Mouse (Mus musculus): ENCODE results near the gene Cuedc1. TPM values are rescaled to one million over a fixed set of nuclear protein-coding genes. Genes with fewer than 3 reads are reported as not detected.

The Cuedc1 gene
- polyA plus RNA-seq, 1 experiment, result 14.4 TPM

DNA sequence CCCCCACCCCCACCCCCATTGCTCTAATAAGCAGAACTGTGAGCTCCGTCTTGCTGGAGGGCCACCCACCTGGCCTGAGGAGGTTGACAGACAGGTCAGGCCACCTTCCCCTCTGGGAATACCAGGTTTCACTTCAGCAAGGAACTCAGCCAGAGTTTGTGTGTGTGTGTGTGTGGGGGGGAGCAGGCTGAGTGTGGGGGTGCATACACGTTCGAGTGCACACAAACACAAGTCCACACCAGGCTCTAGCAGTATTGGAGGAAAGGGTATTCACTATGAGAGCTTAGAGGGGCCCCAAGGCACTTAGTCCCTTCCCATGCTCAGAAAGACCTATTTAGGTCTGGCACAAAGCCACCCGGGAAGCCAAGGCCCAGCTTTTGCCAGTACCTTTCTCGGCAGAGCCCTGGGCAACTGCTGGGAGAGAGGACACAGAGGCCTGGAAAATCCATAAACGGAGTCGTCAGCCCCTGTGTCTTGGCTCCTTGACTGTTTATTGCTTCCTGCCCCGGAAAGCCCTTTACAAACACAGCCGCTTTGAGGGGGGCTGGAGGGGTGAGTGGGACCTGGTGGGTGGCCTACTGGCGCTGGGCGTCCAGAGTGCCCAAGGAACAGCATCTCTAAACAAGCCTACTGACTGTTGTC lies 50.9 kb downstream of the Cuedc1 start:
- TF ChIP-seq CTCF (IDR thresholded peaks at IDR 0.05; ENCODE audit: control insufficient read depth, insufficient read depth, low read length) (no peak), POLR2A (IDR thresholded peaks at IDR 0.05; ENCODE audit: borderline replicate concordance, control insufficient read depth, low read depth, low read length) (no peak)
- H3K27ac ChIP-seq (ENCODE audit: control insufficient read depth, insufficient read depth, low read depth, low read length, poor library complexity), result no peak overlapping the region
- 37% methylated on average over 11 of the region's 11 CpGs for WGBS
- no peak overlapping the region for H3K4me3 ChIP-seq (replicated peaks; ENCODE audit: control insufficient read depth, low read depth, low read length)
- H3K4me1 ChIP-seq (ENCODE audit: control insufficient read depth, insufficient read depth, low read length), result peaks cover 20% of the 10 kb centered on the region

DNA sequence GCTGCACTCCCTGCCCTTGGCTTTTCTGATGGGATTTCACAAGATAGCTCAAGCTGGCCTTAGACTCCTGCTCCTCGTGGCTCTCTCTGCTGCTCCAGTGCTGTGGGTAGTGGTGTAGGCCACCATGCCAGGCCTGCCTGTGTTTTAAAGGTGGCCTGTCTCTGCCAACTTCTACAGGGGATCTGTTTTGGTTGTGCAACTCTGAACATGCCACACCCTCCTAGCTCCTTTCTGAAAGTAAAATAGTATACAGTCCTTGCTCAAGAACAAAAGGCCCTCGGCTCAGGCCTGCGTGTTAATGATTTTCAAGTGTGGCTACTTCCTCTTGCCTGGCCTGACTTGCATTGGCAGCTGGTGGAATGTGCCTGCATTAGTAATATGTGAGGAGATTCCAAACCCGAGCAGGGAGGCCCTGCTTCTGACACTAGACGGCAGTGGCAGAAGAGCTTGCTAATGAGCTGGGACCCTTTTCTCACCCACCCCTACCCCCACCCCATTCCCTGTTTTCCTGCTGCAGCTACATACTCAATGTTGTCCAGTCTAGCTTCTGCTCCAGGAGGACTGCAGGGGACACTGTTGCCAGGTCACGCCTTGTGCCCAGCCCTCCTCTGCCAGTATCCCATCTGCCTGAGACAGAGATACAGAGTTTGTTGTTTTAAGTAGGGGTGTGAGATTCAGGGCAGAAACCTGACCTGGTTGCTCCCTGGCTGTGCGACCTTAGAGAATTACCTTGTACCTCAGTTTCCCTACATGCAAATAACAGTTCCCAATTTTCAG lies 53.7 kb downstream of the Cuedc1 start:
- TF ChIP-seq POLR2A (IDR thresholded peaks at IDR 0.05; ENCODE audit: borderline replicate concordance, control insufficient read depth, low read depth, low read length) (no peak), CTCF (IDR thresholded peaks at IDR 0.05; ENCODE audit: control insufficient read depth, insufficient read depth, low read length) (no peak)
- H3K27ac ChIP-seq (ENCODE audit: control insufficient read depth, insufficient read depth, low read depth, low read length, poor library complexity), result peak overlapping the region; percentile 70
- H3K4me1 ChIP-seq (ENCODE audit: control insufficient read depth, insufficient read depth, low read length), result peaks cover 8% of the 10 kb centered on the region
- whole genome bisulfite sequencing, result 33% methylated on average over 7 of the region's 7 CpGs
- H3K4me3 ChIP-seq (replicated peaks; ENCODE audit: control insufficient read depth, low read depth, low read length), result no peak overlapping the region

DNA sequence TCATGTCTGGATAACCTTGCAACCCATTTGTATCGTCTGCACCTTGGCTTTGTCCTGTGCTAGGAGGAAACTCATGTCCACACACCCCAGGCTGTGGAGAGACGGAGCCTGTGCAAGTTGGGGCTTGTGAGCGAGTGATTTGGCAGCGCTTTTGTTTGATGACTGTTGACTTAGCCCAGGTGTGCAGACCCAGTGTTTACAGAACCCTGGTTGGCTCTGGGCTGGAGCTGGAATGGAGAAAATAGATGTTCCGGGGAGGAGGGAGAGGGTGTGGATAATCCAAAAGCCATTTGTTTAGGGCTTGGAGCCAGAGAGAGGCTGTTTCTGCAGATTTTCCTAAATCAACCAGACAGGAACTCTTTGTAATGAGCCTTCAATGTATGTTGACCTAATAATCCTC lies 56.0 kb downstream of the Cuedc1 start:
- TF ChIP-seq POLR2A (IDR thresholded peaks at IDR 0.05; ENCODE audit: borderline replicate concordance, control insufficient read depth, low read depth, low read length), result no peak
- TF ChIP-seq CTCF (IDR thresholded peaks at IDR 0.05; ENCODE audit: control insufficient read depth, insufficient read depth, low read length), result no peak
- 83% methylated on average over 5 of the region's 5 CpGs for WGBS
- Histone ChIP-seq H3K4me3 (replicated peaks; ENCODE audit: control insufficient read depth, low read depth, low read length) (no peak overlapping the region), H3K4me1 (ENCODE audit: control insufficient read depth, insufficient read depth, low read length) (peaks cover 2% of the 10 kb centered on the region; the same call in 1 of the 2 replicates), H3K27ac (ENCODE audit: control insufficient read depth, insufficient read depth, low read depth, low read length, poor library complexity) (no peak overlapping the region)

DNA sequence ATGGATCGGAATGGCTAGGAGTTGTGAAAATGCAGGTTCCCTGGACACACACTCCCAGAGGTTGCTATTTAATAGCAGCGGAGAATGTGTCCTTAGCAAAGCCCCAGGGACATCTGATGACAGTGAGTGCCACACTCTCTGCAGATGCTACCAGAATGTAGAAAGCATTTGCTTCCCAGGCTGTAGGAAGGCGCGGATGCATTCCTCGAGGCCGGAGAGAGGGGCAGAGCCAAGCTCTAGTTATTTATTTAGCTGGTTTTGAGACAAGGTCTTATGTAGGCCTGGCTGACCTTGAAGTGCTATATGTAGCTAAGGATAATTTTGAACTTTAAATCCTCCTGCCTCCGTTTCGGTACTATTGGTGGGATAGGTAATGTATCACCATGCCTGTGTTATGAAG lies 56.6 kb downstream of the Cuedc1 start:
- H3K4me1 ChIP-seq (ENCODE audit: control insufficient read depth, insufficient read depth, low read length), result peaks cover 2% of the 10 kb centered on the region; the same call in 1 of the 2 replicates
- no peak overlapping the region for H3K27ac ChIP-seq (ENCODE audit: control insufficient read depth, insufficient read depth, low read depth, low read length, poor library complexity)
- WGBS, result 88% methylated on average over 8 of the region's 8 CpGs
- TF ChIP-seq CTCF (IDR thresholded peaks at IDR 0.05; ENCODE audit: control insufficient read depth, insufficient read depth, low read length) (no peak), POLR2A (IDR thresholded peaks at IDR 0.05; ENCODE audit: borderline replicate concordance, control insufficient read depth, low read depth, low read length) (no peak)
- no peak overlapping the region for H3K4me3 ChIP-seq (replicated peaks; ENCODE audit: control insufficient read depth, low read depth, low read length)

DNA sequence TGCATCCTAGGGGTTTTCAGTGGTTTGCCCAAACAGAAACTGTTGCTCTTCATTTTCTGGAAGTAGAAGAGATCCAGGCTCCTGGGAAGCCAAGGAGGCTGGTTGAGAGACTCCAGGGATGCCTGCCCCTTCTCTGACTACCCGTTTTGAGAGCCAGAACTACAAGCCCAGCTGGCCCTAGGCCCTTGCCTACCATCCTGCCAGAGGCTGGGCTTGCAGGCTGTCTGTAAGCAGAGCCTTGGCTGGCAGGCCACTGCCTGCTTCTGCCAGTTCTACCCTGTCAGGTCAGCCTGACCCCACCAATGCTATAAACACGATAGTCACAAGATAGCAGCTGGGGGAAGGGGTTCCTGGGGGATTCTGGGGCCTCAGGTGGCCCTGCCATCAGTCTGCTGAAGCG lies 57.6 kb downstream of the Cuedc1 start:
- Histone ChIP-seq H3K27ac (ENCODE audit: control insufficient read depth, insufficient read depth, low read depth, low read length, poor library complexity) (no peak overlapping the region), H3K4me1 (ENCODE audit: control insufficient read depth, insufficient read depth, low read length) (peaks cover 2% of the 10 kb centered on the region; the same call in 1 of the 2 replicates), H3K4me3 (replicated peaks; ENCODE audit: control insufficient read depth, low read depth, low read length) (no peak overlapping the region)
- no peak for TF ChIP-seq CTCF (IDR thresholded peaks at IDR 0.05; ENCODE audit: control insufficient read depth, insufficient read depth, low read length)
- no peak for TF ChIP-seq POLR2A (IDR thresholded peaks at IDR 0.05; ENCODE audit: borderline replicate concordance, control insufficient read depth, low read depth, low read length)
- 51% methylated on average over 3 of the region's 3 CpGs for WGBS

DNA sequence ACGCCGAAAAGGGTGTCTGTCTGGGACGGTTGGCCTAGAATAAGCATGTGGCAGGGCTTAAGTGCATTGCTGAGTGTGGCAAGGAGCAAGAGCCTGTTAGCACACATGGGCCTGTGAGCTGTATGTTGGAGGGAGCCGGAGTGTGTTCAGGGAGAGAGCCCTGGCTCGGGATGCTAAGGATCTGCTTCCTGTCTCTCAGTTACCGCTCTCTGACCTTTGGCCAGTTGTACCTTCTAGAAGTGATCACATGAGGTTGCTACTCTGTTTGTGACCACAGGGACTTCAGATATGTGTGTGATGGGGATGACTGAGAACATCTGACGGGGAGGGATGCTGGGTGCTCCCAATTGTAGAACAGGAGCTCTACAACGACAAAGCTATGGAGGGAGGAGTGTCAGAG lies 58.1 kb downstream of the Cuedc1 start:
- TF ChIP-seq CTCF (IDR thresholded peaks at IDR 0.05; ENCODE audit: control insufficient read depth, insufficient read depth, low read length), result no peak
- 80% methylated on average over 8 of the region's 8 CpGs for WGBS
- H3K27ac ChIP-seq (ENCODE audit: control insufficient read depth, insufficient read depth, low read depth, low read length, poor library complexity), result no peak overlapping the region
- no peak overlapping the region for H3K4me3 ChIP-seq (replicated peaks; ENCODE audit: control insufficient read depth, low read depth, low read length)
- H3K4me1 ChIP-seq (ENCODE audit: control insufficient read depth, insufficient read depth, low read length), result peaks cover 2% of the 10 kb centered on the region; the same call in 1 of the 2 replicates

DNA sequence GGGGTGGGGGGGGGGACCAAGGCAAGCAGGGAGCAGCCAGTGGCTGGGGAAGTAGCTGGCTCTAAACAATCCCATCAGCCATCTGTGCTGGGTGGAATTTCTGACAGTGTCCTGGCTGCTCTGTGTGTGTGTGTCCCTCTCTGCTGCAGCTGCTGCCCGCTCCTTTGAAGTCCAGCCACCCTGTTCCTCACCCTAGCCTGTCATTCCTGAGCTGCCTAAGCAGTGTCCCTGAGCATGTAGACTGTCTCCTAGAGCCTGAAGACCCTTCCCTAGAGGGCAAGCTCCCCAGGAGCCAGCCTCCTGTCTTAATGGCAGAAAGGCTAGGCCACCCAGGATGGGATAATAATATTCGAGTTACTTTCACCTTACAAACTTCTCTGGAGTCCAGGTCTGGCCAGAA lies 58.5 kb downstream of the Cuedc1 start:
- no peak overlapping the region for H3K4me3 ChIP-seq (replicated peaks; ENCODE audit: control insufficient read depth, low read depth, low read length)
- no peak overlapping the region for H3K27ac ChIP-seq (ENCODE audit: control insufficient read depth, insufficient read depth, low read depth, low read length, poor library complexity)
- TF ChIP-seq POLR2A (IDR thresholded peaks at IDR 0.05; ENCODE audit: borderline replicate concordance, control insufficient read depth, low read depth, low read length) (no peak), CTCF (IDR thresholded peaks at IDR 0.05; ENCODE audit: control insufficient read depth, insufficient read depth, low read length) (no peak)
- H3K4me1 ChIP-seq (ENCODE audit: control insufficient read depth, insufficient read depth, low read length), result no peaks in the 10 kb centered on the region; the same call in 1 of the 2 replicates
- 69% methylated on average over 2 of the region's 2 CpGs for WGBS

DNA sequence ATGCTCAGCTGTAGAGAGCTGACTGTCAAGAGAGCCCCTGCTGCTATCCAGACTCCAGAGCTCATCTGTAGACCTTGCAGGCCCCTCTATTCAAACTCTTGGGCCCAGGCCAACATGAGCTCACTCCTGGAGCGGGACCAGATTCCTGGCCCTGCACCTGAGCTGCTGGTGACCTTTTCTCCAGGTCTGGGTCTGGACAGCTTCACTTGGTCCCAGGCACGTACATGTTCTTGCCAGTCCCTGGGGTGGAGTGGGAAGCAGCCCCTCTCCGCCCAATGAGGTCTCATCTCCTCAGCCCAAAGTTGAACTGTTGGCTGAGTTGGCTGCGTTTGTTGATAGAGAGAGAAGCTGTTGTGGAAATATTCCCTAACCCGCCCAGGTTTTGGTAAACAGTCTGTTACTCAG lies 61.0 kb downstream of the Cuedc1 start:
- H3K4me3 ChIP-seq (replicated peaks; ENCODE audit: control insufficient read depth, low read depth, low read length), result no peak overlapping the region
- no peak overlapping the region for H3K27ac ChIP-seq (ENCODE audit: control insufficient read depth, insufficient read depth, low read depth, low read length, poor library complexity)
- no peak for TF ChIP-seq CTCF (IDR thresholded peaks at IDR 0.05; ENCODE audit: control insufficient read depth, insufficient read depth, low read length)
- TF ChIP-seq POLR2A (IDR thresholded peaks at IDR 0.05; ENCODE audit: borderline replicate concordance, control insufficient read depth, low read depth, low read length), result no peak
- 89% methylated on average over 5 of the region's 5 CpGs for WGBS
- H3K4me1 ChIP-seq (ENCODE audit: control insufficient read depth, insufficient read depth, low read length), result no peaks in the 10 kb centered on the region

Measured in bone marrow, adult 2 months (tissue).